Mouse (Mus musculus): ENCODE results near the gene Cct5. TPM values are rescaled to one million over a fixed set of nuclear protein-coding genes. Genes with fewer than 3 reads are reported as not detected.

Cct5 gene
- total and polyA plus RNA-seq, 3 experiments: 396 to 1,184 (median 798) TPM

DNA sequence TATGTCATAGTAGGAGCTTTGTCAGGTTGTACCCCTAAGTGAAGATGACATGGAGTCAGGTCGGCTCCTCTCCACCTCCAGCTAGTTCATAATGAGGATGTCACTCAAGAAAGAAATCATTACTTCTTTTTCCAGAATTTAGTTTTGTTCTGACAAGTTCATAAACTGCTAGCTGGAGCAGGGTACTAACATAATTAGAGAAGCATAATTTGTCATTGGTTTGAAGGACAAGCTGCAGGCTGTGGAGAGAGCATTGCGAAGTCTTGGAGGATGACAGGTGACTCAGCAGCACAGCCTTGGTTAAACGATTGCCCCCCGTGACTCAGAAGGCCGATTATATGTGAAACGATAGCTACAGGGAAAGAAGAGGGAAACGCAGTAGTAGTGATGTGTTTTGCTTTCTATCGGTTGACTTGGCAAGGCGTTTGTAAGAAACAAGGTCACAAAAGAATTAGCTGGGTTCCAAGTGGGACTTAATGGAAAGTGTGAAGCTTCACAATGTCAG is 34.5 kb upstream of the Cct5 start:
- TF ChIP-seq HCFC1 (IDR thresholded peaks at IDR 0.05; ENCODE audit: low read depth, low read length) (no peak), USF1 (IDR thresholded peaks at IDR 0.05; ENCODE audit: low read depth, low read length) (no peak), MEF2A (IDR thresholded peaks at IDR 0.05; ENCODE audit: extremely low read depth, insufficient replicate concordance, low read depth, low read length, poor library complexity, severe bottlenecking) (no peak), MYB (IDR thresholded peaks at IDR 0.05; ENCODE audit: low read depth, low read length) (no peak), SMC3 (IDR thresholded peaks at IDR 0.05; ENCODE audit: low read depth, low read length) (no peak), MXI1 (IDR thresholded peaks at IDR 0.05; ENCODE audit: low read depth, low read length) (no peak), RAD21 (IDR thresholded peaks at IDR 0.05; ENCODE audit: low read depth, low read length) (no peak), GABPA (IDR thresholded peaks at IDR 0.05; ENCODE audit: low read depth, low read length) (no peak), MAFK (IDR thresholded peaks at IDR 0.05; ENCODE audit: borderline replicate concordance, low read depth, low read length) (no peak), SIN3A (IDR thresholded peaks at IDR 0.05; ENCODE audit: low read length) (no peak), NELFE (IDR thresholded peaks at IDR 0.05; ENCODE audit: low read depth, low read length) (no peak), JUND (IDR thresholded peaks at IDR 0.05; ENCODE audit: low read depth, low read length) (no peak), ZMIZ1 (IDR thresholded peaks at IDR 0.05; ENCODE audit: low read depth, low read length) (no peak), POLR2AphosphoS2 (IDR thresholded peaks at IDR 0.05; ENCODE audit: low read length) (no peak), ZKSCAN1 (IDR thresholded peaks at IDR 0.05; ENCODE audit: low read depth, low read length) (no peak)
- no peak for DNase-seq (ENCODE audit: low read depth, low spot score)
- H3K36me3 ChIP-seq (ENCODE audit: control insufficient read depth in 1 of 2, insufficient read depth in 2 of 2, low read length in 2 of 2): no peaks in the 10 kb centered on the region

DNA sequence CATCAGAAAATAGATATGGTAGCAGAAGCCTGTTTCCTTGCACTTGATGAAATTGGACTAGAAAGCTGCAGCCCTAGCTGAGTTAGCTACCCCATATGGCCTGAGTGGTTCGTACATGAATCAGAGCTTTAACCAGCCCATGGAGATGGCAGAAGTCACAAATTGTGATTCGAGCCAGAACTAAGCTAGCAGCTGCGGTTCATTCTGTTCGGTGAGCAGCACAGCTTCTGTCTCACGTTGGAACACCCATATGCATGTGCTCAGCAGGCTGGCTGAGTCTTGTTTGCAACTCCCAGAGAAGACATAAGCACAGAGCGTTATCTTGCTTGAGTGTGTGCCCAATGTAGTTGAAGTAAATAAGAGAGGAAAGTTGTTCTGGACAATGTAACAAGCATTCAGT is 33.0 kb upstream of the Cct5 start:
- peaks cover 1 to 2% of the 10 kb centered on the region in 2 experiments; a peak in 3 of 4 replicates for H3K27me3 ChIP-seq (ENCODE audit: control insufficient read depth in 1 of 2, insufficient read depth in 2 of 2, low read length in 2 of 2)
- no peaks in the 10 kb centered on the region for H3K9me3 ChIP-seq (replicated peaks; ENCODE audit: insufficient read depth, low read length)
- H3K4me3 ChIP-seq (ENCODE audit: control insufficient read depth in 1 of 2, insufficient read depth in 1 of 2, low read depth in 2 of 2, low read length in 2 of 2): no peak overlapping the region
- H3K4me1 ChIP-seq (ENCODE audit: control insufficient read depth in 1 of 2, insufficient read depth in 2 of 2, low read length in 2 of 2): no peaks in the 10 kb centered on the region
- no peak for DNase-seq (ENCODE audit: low read depth, low spot score)
- no peaks in the 10 kb centered on the region for H3K79me2 ChIP-seq (ENCODE audit: control insufficient read depth, insufficient read depth, low read length, poor library complexity)
- TF ChIP-seq GATA1 (IDR thresholded peaks at IDR 0.05; ENCODE audit: low read depth, low read length) (no peak), GABPA (IDR thresholded peaks at IDR 0.05; ENCODE audit: low read depth, low read length) (no peak), ELF1 (IDR thresholded peaks at IDR 0.05; ENCODE audit: low read depth, low read length) (no peak), E2F4 (IDR thresholded peaks at IDR 0.05; ENCODE audit: borderline replicate concordance, low read depth, low read length) (no peak), MYC (IDR thresholded peaks at IDR 0.05; ENCODE audit: low read depth, low read length) (no peak), ZC3H11A (IDR thresholded peaks at IDR 0.05; ENCODE audit: low read depth, low read length) (no peak), POLR2AphosphoS5 (IDR thresholded peaks at IDR 0.05; ENCODE audit: borderline replicate concordance, low read depth, low read length) (no peak), ZMIZ1 (IDR thresholded peaks at IDR 0.05; ENCODE audit: low read depth, low read length) (no peak), MAFK (IDR thresholded peaks at IDR 0.05; ENCODE audit: borderline replicate concordance, low read depth, low read length) (no peak), POLR2AphosphoS2 (IDR thresholded peaks at IDR 0.05; ENCODE audit: low read length) (no peak), KAT2A (conservative IDR thresholded peaks at IDR 0.05; ENCODE audit: low read depth, low read length) (no peak), CHD1 (IDR thresholded peaks at IDR 0.05; ENCODE audit: low read depth, low read length) (no peak), USF1 (IDR thresholded peaks at IDR 0.05; ENCODE audit: low read depth, low read length) (no peak), EP300 (IDR thresholded peaks at IDR 0.05; ENCODE audit: low read depth in 1 of 2, low read length in 2 of 2) (no peak), RAD21 (IDR thresholded peaks at IDR 0.05; ENCODE audit: low read depth, low read length) (no peak), MYB (IDR thresholded peaks at IDR 0.05; ENCODE audit: low read depth, low read length) (no peak)
- no peak overlapping the region for H3K9ac ChIP-seq (ENCODE audit: control insufficient read depth, low read depth, low read length, poor library complexity, severe bottlenecking)
- no peak overlapping the region for H3K27ac ChIP-seq (ENCODE audit: control insufficient read depth, low read depth, low read length)
- no peaks in the 10 kb centered on the region for H3K36me3 ChIP-seq (ENCODE audit: control insufficient read depth in 1 of 2, insufficient read depth in 2 of 2, low read length in 2 of 2)

More for the DNA sequence above, 34.5 kb upstream of the Cct5 start:
- Histone ChIP-seq H3K27ac (ENCODE audit: control insufficient read depth, low read depth, low read length) (no peak overlapping the region), H3K4me3 (ENCODE audit: control insufficient read depth in 1 of 2, insufficient read depth in 1 of 2, low read depth in 2 of 2, low read length in 2 of 2) (no peak overlapping the region), H3K4me1 (ENCODE audit: control insufficient read depth in 1 of 2, insufficient read depth in 2 of 2, low read length in 2 of 2) (no peaks in the 10 kb centered on the region), H3K27me3 (ENCODE audit: control insufficient read depth in 1 of 2, insufficient read depth in 2 of 2, low read length in 2 of 2) (peaks cover 1 to 2% of the 10 kb centered on the region in 2 experiments; a peak in 3 of 4 replicates), H3K79me2 (ENCODE audit: control insufficient read depth, insufficient read depth, low read length, poor library complexity) (no peaks in the 10 kb centered on the region), H3K9ac (ENCODE audit: control insufficient read depth, low read depth, low read length, poor library complexity, severe bottlenecking) (no peak overlapping the region), H3K9me3 (replicated peaks; ENCODE audit: insufficient read depth, low read length) (no peaks in the 10 kb centered on the region)

Measured in MEL (cell line).